Mouse (Mus musculus) midbrain, embryonic 11.5 days (tissue): ENCODE data around the gene Fos. TPM values are rescaled to one million over a fixed set of nuclear protein-coding genes. Genes with fewer than 3 reads are reported as not detected.

ENCODE experiments used
- ATAC-seq: fragments of 200-750 bp; cut with Nextera tagmentation; 2 replicates; pipeline ENCODE4 v1.8.0; 2017; ENCODE audit warnings: moderate TSS enrichment, moderate library complexity; ENCODE audit not compliant: low FRiP score
- DNase-seq: peaks from one replicate; pipeline ENCODE4 v3.0.0; 2015; ENCODE audit warnings: low spot score; ENCODE audit errors: missing footprints
- H3K27ac ChIP-seq: fragments of 300-500 bp; sonication (generic); 2 replicates; pipeline ENCODE4 v1.5.1; 2014; ENCODE audit warnings: low read depth, low read length
- H3K27me3 ChIP-seq: fragments of 300-500 bp; sonication (generic); 2 replicates; pipeline ENCODE4 v1.6.1; 2014; ENCODE audit warnings: mild to moderate bottlenecking, low read length, moderate library complexity, mixed read lengths; ENCODE audit not compliant: control insufficient read depth, insufficient read depth
- H3K36me3 ChIP-seq: fragments of 300-500 bp; sonication (generic); 2 replicates; pipeline ENCODE4 v1.6.1; 2014; ENCODE audit warnings: mild to moderate bottlenecking, low read length, moderate library complexity, mixed read lengths; ENCODE audit not compliant: control insufficient read depth, insufficient read depth
- H3K4me1 ChIP-seq: fragments of 300-500 bp; sonication (generic); 2 replicates; pipeline ENCODE4 v1.6.1; 2014; ENCODE audit warnings: low read length; ENCODE audit not compliant: control insufficient read depth, insufficient read depth
- H3K4me2 ChIP-seq: fragments of 300-500 bp; sonication (generic); 2 replicates; pipeline ENCODE4 v1.6.1; 2014; ENCODE audit warnings: mild to moderate bottlenecking, moderate library complexity
- H3K4me3 ChIP-seq: fragments of 300-500 bp; sonication (generic); 2 replicates; pipeline ENCODE4 v1.5.1; 2014; ENCODE audit warnings: low read depth, low read length
- H3K9ac ChIP-seq: fragments of 300-500 bp; sonication (generic); 2 replicates; pipeline ENCODE4 v1.6.1; 2014; ENCODE audit warnings: low read length
- H3K9me3 ChIP-seq: fragments of 300-500 bp; sonication (generic); 2 replicates; pipeline ENCODE4 v1.6.1; 2016; ENCODE audit warnings: low read length; ENCODE audit not compliant: control insufficient read depth
- WGBS: fragments of 180-500 bp; shearing (Covaris S2); extraction: QIAGEN DNeasy Blood & Tissue Kit; methylation state at CpG from one replicate; pipeline ENCODE4 v1.1.7; 2014; 5-methylcytosine and 5-hydroxymethylcytosine counted together
- polyA plus RNA-seq: library from polyadenylated mRNA; unstranded; fragments of >200 nt; fragmentation: Nextera tagmentation; extraction: Ambion mirVana; gene quantifications from 2 replicates; pipeline ENCODE4 v1.2.1, GENCODE M21; 2014

Gene Fos
- polyA plus RNA-seq, 1 experiment from 2014 or later = 0.89 TPM

GRCm38 (mm10) chr12:85490991-85491390 lies 17.3 kb downstream of the Fos start:
- H3K4me1 ChIP-seq = peaks cover 13% of the 10 kb centered on the region
- 93% methylated on average over 1 of the region's 1 CpGs for WGBS

GRCm38 (mm10) chr12:85492084-85492645 lies 18.5 kb downstream of the Fos start:
- Histone ChIP-seq H3K9me3 (no peaks in the 10 kb centered on the region), H3K9ac (peak overlapping the region; percentile 48; the same call in 1 of the 2 replicates), H3K4me3 (no peak overlapping the region), H3K4me2 (0 out of 2 replicates have a peak overlapping the region, but pooled peaks have one; percentile 24), H3K36me3 (no peaks in the 10 kb centered on the region), H3K27me3 (peaks cover 3% of the 10 kb centered on the region; the same call in 1 of the 2 replicates), H3K4me1 (peaks cover 5% of the 10 kb centered on the region; the same call in 1 of the 2 replicates), H3K27ac (no peak overlapping the region)
- ATAC-seq (peak; percentile 76), DNase-seq (peak; percentile 98)
- WGBS = 23% methylated on average over 16 of the region's 16 CpGs

More at GRCm38 (mm10) chr12:85490991-85491390, 17.3 kb downstream of the Fos start:
- DNase-seq = no peak
- peaks cover 6% of the 10 kb centered on the region; the same call in 1 of the 2 replicates for H3K27me3 ChIP-seq
- no peaks in the 10 kb centered on the region for H3K9me3 ChIP-seq
- H3K4me2 ChIP-seq = no peak overlapping the region
- no peak overlapping the region for H3K27ac ChIP-seq
- H3K4me3 ChIP-seq = no peak overlapping the region
- no peak for ATAC-seq
- no peaks in the 10 kb centered on the region for H3K36me3 ChIP-seq
- no peak overlapping the region for H3K9ac ChIP-seq

GRCm38 (mm10) chr12:85496336-85496735 lies 22.6 kb downstream of the Fos start:
- 84% methylated on average over 7 of the region's 7 CpGs for WGBS
- Histone ChIP-seq H3K4me1 (no peaks in the 10 kb centered on the region), H3K4me3 (no peak overlapping the region), H3K9ac (no peak overlapping the region), H3K36me3 (no peaks in the 10 kb centered on the region), H3K27ac (no peak overlapping the region), H3K4me2 (no peak overlapping the region), H3K27me3 (no peaks in the 10 kb centered on the region), H3K9me3 (no peaks in the 10 kb centered on the region)
- DNase-seq (no peak), ATAC-seq (no peak)

GRCm38 (mm10) chr12:85496755-85497154 lies 23.1 kb downstream of the Fos start:
- no peaks in the 10 kb centered on the region for H3K9me3 ChIP-seq
- H3K4me2 ChIP-seq = no peak overlapping the region
- no peaks in the 10 kb centered on the region for H3K36me3 ChIP-seq
- no peaks in the 10 kb centered on the region for H3K4me1 ChIP-seq
- H3K27me3 ChIP-seq = no peaks in the 10 kb centered on the region
- no peak overlapping the region for H3K27ac ChIP-seq
- DNase-seq = peak; percentile 96
- WGBS = 21% methylated on average over 7 of the region's 7 CpGs
- H3K4me3 ChIP-seq = no peak overlapping the region
- no peak for ATAC-seq
- H3K9ac ChIP-seq = no peak overlapping the region

GRCm38 (mm10) chr12:85497310-85498135 lies 23.8 kb downstream of the Fos start:
- Histone ChIP-seq H3K4me2 (no peak overlapping the region), H3K4me3 (no peak overlapping the region), H3K36me3 (no peaks in the 10 kb centered on the region), H3K27ac (no peak overlapping the region), H3K27me3 (no peaks in the 10 kb centered on the region), H3K9me3 (no peaks in the 10 kb centered on the region), H3K9ac (no peak overlapping the region), H3K4me1 (no peaks in the 10 kb centered on the region)
- ATAC-seq = no peak
- no peak for DNase-seq
- WGBS = 71% methylated on average over 11 of the region's 11 CpGs

- 85% methylated on average over 8 of the region's 8 CpGs for WGBS
- DNase-seq (no peak), ATAC-seq (no peak)
- Histone ChIP-seq H3K4me1 (no peaks in the 10 kb centered on the region), H3K9me3 (no peaks in the 10 kb centered on the region), H3K4me2 (no peak overlapping the region), H3K9ac (no peak overlapping the region), H3K4me3 (no peak overlapping the region), H3K27ac (no peak overlapping the region), H3K27me3 (no peaks in the 10 kb centered on the region), H3K36me3 (no peaks in the 10 kb centered on the region)
Observed at GRCm38 (mm10) chr12:85499001-85499400, 25.3 kb downstream of the Fos start.

- Histone ChIP-seq H3K4me2 (no peak overlapping the region), H3K9me3 (no peaks in the 10 kb centered on the region), H3K27me3 (no peaks in the 10 kb centered on the region), H3K4me1 (no peaks in the 10 kb centered on the region), H3K9ac (no peak overlapping the region), H3K36me3 (no peaks in the 10 kb centered on the region), H3K4me3 (no peak overlapping the region), H3K27ac (no peak overlapping the region)
- WGBS = 90% methylated on average over 4 of the region's 4 CpGs
- ATAC-seq = no peak
- DNase-seq = no peak
Observed at GRCm38 (mm10) chr12:85502682-85503081, 29.0 kb downstream of the Fos start.

GRCm38 (mm10) chr12:85508235-85508634 lies 34.5 kb downstream of the Fos start:
- 26% methylated on average over 3 of the region's 3 CpGs for WGBS
- no peak overlapping the region for H3K4me2 ChIP-seq
- H3K9ac ChIP-seq = no peak overlapping the region
- DNase-seq (no peak), ATAC-seq (no peak)
- no peak overlapping the region for H3K4me3 ChIP-seq
- H3K27ac ChIP-seq = no peak overlapping the region
- H3K36me3 ChIP-seq = no peaks in the 10 kb centered on the region
- H3K27me3 ChIP-seq = no peaks in the 10 kb centered on the region
- no peaks in the 10 kb centered on the region for H3K4me1 ChIP-seq
- H3K9me3 ChIP-seq = no peaks in the 10 kb centered on the region

GRCm38 (mm10) chr12:85510013-85510412 lies 36.3 kb downstream of the Fos start:
- H3K27me3 ChIP-seq = no peaks in the 10 kb centered on the region
- H3K4me2 ChIP-seq = no peak overlapping the region

More at GRCm38 (mm10) chr12:85510013-85510412, 36.3 kb downstream of the Fos start:
- no peak overlapping the region for H3K9ac ChIP-seq
- WGBS = 95% methylated on average over 2 of the region's 2 CpGs
- no peaks in the 10 kb centered on the region for H3K36me3 ChIP-seq
- H3K9me3 ChIP-seq = no peaks in the 10 kb centered on the region
- no peak for DNase-seq
- H3K27ac ChIP-seq = no peak overlapping the region
- H3K4me3 ChIP-seq = no peak overlapping the region
- ATAC-seq = no peak
- H3K4me1 ChIP-seq = no peaks in the 10 kb centered on the region
